Mouse (Mus musculus) layer of hippocampus, postnatal 36 days (tissue): ENCODE results near the gene Atp6v1fnb. TPM values are rescaled to one million over a fixed set of nuclear protein-coding genes. Genes with fewer than 3 reads are reported as not detected.

Experiments used
- DNase-seq, 2 experiments: peaks; one replicate each; pipeline ENCODE4 v3.0.0; 2022
- total RNA-seq, 2 experiments: library from RNA; stranded (reverse); gene quantifications; 2 replicates each; pipeline ENCODE4 v1.2.3; 2021

The Atp6v1fnb gene
- total RNA-seq = 1 to 10 TPM; 1.2 to 2.0 TPM

DNA sequence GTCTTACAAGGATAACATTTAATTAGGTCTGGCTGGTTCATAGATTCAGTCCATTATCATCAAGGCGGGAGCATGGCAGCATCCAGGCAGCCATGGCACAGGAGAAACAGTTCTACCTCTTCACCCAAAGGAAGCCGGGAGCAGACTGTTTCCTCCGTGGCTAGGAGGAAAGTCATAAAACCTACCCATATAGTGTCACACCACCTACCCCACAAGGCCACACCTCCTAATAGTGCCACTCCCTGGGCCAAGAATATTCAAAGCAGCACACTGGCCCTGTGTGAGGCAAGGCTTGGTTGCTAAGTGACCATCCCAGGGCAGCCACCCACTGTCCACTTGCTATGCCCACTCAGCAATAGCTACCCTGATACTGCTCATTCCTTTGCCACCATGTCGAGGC, at the start of gene Atp6v1fnb:
Atp6v1fnb (plus strand) TSS at position 301 of the 400 bp plus-strand sequence.
- no peak for DNase-seq

DNA sequence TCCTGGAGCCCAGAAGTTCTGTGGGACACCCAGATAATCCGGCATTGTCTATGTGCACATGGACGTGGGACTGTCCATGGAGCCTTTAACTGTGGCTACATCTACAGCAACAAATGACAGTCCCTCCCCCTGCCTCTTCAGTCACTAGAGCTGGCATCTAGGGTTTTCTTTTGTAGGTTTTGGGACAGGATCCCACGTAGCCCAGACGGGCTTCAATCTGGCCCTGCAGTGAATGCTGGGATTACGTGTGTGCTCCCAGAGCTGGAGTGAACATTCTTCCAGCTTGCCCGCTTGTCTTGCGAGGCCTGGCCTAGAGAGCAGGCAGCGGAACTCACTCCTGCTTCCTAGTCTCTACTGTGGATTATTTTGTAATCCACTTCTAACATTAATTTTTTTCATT, 46.1 kb upstream of the Atp6v1fnb start:
- DNase-seq = no peak

DNA sequence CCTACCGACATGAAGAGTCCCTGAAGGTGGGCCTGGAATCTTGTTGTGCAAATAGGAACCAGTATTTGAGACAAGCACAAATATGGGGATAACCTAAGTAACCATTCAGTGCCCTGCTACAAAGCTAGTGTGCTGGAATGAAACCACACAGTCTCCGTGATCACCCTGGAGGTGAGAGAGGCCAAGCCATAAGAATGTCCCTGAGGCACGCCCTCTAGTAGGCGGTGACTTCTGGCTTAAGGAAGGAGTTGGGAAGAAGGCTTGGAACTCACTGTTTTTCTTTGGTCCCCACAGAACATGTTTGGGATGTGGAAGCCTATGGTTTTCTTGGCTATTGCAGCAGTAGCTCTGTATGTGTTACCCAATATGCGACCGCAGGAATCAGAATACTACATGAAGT, 44.9 kb upstream of the Atp6v1fnb start:
- no peak for DNase-seq

DNA sequence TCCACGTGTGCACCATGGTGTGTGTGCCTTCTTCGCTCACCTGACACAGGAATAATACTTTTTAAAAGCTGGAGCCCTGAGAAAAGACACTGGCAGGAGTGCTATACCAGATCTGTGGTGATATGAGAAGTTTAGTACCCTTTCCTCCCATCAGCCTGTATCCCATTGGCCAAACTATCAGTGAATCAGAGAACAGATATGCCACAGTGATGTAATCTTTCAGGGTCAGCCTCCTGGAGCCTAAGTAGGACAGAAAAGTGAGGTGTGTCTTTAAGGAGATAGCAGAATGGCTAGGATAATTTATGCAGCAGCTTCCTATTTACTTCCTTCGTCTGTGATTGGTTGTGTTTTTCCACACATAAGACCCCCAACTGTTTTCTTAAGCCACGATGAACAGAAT, 43.1 kb upstream of the Atp6v1fnb start:
- DNase-seq = no peak

DNA sequence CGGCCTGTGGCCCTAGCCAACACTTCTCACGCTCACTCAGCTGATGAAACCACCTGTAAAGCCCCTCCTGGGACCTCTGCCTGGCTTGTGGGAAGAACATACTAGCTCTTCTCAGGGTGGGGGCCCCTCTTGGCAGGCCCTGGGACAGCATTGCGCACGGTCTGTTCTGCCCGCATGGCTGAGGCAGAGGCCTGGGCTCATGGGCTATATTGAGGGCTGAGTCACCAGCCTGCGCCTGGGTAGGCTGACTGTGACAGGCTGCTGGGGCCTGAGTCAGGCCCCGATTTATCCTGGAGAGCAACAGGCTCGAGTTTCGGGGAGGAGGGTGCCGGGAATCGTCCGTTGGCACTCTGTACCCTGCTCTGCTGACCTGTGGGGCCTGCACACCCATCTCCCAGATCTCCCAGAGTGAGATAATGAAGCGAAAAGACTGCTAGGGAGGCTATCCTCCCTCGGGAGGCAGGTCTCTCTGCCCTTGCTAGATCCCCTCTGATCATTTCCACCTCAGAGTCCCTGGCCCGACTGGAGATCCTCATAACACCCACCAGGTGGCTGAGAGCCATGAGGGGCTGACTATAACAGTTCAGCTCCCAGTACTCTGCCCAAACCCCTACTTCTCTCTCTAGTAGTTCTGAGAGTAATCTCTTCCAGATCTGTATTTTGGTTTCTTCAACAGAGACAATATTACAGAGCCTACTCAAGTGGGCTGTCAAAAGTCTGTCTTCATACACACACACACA, 40.4 kb upstream of the Atp6v1fnb start:
- DNase-seq = no peak

- no peak for DNase-seq
Measured at GRCm38 (mm10) chr6:29431473-29431872, 39.8 kb upstream of the Atp6v1fnb start.

GRCm38 (mm10) chr6:29432156-29432555, 39.1 kb upstream of the Atp6v1fnb start:
- no peak for DNase-seq

GRCm38 (mm10) chr6:29432676-29433037, 38.6 kb upstream of the Atp6v1fnb start:
- DNase-seq = no peak

DNA sequence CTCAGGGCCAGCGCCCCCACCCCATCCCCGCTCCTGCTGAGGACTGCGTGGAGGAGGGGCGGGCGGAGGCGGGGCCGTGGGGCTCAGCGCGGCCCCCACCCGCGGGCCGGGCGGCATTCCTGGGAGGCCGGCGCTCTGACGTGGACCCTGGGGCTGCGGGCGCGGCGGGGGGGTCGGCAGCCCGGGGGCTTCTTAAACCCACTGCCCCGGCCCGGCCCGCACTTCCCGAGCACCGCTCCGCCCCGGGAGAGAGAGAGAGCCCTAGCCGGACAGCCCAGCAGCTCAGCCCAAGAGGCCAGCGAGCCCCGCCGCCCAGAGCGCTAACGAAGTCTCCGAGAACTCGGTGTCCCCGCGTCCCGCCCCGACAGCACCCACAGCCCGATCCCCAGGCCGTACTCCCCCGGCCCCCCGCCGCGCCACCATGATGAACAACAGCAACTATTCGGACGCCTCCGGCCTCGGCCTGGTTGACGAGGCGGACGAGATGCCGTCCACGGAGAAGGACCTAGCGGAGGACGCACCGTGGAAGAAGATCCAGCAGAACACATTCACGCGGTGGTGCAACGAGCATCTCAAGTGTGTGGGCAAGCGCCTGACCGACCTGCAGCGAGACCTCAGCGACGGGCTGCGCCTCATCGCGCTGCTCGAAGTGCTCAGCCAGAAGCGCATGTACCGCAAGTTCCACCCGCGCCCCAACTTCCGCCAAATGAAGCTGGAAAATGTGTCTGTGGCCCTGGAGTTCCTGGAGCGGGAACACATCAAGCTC, 38.0 kb upstream of the Atp6v1fnb start, which contains the start of gene Flnc:
Flnc (plus strand) TSS at position 219 of the 766 bp plus-strand sequence.
- DNase-seq = no peak

- DNase-seq = no peak
Measured at GRCm38 (mm10) chr6:29433804-29434795, 37.1 kb upstream of the Atp6v1fnb start.

GRCm38 (mm10) chr6:29434911-29435691, 36.1 kb upstream of the Atp6v1fnb start:
- DNase-seq = no peak

DNA sequence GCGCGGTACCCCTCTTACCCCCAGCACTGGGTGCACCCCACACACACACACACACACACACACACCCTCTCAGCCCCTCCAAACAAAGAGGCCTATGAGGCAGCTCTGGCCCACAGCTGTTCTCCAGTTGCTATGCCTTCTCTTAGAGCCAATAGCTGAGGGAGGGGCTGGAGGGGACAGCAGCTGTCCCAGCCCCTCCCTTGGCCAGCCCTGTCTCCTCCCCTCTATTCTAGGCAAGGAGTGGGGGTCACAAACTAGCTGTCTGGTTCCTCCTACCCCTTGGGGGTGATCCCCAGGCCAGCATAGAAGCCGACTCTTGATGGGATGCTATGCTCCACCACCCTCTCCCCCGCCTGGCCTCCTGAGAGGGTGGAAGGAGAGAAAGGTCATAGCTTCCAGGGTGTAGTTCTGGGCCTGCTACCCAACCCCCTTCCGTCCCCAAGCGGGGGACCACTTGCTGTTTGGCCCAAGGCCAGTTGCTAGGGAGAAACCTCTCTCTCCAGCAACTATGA, 35.2 kb upstream of the Atp6v1fnb start:
- DNase-seq = no peak

- no peak for DNase-seq
Measured at GRCm38 (mm10) chr6:29436461-29436934, 34.7 kb upstream of the Atp6v1fnb start.

DNA sequence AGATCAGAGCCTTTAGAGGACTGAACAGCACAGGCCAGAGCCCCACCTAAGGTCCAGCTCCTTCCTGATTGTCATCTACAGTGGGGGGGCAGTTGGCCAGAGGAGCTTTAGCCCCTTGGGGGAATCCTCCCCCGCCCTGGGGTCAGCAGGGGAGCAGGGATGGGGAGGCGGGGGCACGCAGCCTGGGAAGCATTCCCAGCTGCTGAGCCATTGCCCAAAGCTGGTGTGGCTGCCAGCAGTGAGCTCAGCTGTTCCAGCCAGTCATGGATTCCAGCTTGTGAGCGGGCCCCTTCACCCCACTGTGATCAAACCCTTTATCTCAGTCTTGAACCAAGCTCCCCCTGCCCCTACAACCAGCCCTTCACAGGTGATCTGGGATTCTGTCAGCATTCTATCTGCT, 32.0 kb upstream of the Atp6v1fnb start:
- DNase-seq = peak in 1 of 2 experiments; percentile 20

DNA sequence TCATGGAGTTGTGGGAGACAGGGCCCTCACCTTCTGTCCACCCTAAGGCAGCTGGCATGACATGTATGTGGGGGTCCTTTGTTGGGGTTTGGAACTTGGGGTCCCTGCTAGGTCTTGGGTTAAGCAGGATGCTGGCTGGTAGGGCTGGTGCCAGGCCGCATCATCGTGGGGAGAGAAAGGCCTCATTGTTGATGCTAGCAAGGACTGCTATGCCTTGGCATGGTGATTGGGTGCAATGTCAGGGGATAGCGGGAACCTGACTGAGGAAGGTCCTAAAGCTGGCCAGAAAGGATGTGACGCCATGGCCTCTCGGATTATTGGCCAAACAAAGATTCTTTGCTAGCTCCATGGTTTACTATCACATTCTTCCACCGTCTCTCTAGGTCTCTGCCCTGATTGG, 31.4 kb upstream of the Atp6v1fnb start:
- DNase-seq = no peak

DNA sequence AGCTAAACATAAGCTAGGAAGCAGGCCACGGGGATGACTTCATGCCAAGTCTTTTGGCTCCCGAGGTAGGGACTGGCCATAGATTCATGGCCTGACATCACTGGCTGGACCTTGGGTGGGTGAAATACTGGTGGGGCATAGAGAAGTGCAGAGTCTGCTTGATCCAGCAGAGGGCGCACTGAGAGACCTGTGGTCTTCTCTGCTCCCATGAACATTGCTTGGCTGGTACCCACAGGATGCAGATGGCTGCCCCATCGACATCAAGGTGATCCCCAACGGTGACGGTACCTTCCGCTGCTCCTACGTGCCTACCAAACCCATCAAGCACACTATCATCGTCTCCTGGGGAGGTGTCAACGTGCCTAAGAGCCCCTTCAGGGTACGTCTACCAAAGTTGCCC, 26.5 kb upstream of the Atp6v1fnb start:
- no peak for DNase-seq

DNA sequence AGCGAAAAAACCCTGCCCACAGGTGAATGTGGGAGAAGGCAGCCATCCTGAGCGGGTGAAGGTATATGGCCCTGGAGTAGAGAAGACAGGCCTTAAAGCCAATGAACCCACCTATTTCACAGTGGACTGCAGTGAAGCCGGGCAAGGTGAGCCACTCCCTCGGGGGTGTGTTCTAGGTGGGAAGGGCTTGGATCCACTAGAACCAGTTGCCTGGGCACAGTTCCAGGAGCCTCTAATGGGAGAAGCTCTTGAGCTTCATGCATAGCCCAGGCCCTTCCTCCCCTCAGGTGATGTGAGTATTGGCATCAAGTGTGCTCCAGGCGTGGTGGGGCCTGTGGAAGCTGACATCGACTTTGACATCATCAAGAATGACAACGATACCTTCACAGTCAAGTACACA, 25.9 kb upstream of the Atp6v1fnb start:
- no peak for DNase-seq

GRCm38 (mm10) chr6:29449858-29450257, 21.4 kb upstream of the Atp6v1fnb start:
- DNase-seq = no peak

GRCm38 (mm10) chr6:29450667-29451066, 20.6 kb upstream of the Atp6v1fnb start:
- no peak for DNase-seq

- no peak for DNase-seq
Measured at GRCm38 (mm10) chr6:29461502-29461901, 9.7 kb upstream of the Atp6v1fnb start.

DNA sequence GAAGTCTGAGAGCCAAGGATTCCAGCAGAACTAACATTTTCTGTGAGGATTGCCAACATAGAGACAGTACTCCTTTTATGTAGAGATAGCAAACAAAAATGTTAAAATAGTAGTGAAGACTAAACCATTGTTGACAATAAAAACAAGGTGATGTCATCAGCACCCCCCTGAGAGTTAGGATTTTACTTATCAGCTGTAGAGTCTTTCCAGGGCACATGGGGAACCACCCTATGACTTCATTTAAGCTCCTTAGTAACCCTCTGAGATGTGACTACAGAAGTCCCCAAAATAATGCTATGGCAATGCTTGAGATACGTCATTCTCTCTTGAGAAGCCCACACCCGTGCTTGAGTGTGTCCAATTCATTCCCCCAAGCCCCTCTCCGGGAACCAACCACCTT, 7.8 kb upstream of the Atp6v1fnb start:
- no peak for DNase-seq
